Mouse (Mus musculus): ENCODE data around the gene Ddx39b. TPM values are rescaled to one million over a fixed set of nuclear protein-coding genes. Genes with fewer than 3 reads are reported as not detected.
"Not testable (repeated sequence)": the region's sequence is repeated elsewhere in the genome, so short reads cannot be mapped to it uniquely, and the experiment has no call there.

Gene Ddx39b
- polyA plus RNA-seq, 1 experiment from 2014 or later, result 467 TPM

- H3K9ac ChIP-seq (replicated peaks; ENCODE audit: low read depth, low read length), result no peak overlapping the region
- 57% methylated on average over 3 of the region's 3 CpGs for WGBS
- no peak overlapping the region for H3K27ac ChIP-seq (ENCODE audit: low read length)
- H3K9me3 ChIP-seq (ENCODE audit: control insufficient read depth, low read depth, low read length), result no peaks in the 10 kb centered on the region
- ATAC-seq (ENCODE audit: insufficient number of reproducible peaks, insufficient read depth, low FRiP score, low read depth), result no peak
- H3K36me3 ChIP-seq (ENCODE audit: control insufficient read depth, insufficient read depth, low read length), result no peaks in the 10 kb centered on the region
- H3K4me1 ChIP-seq (ENCODE audit: control insufficient read depth, insufficient read depth, low read length), result no peaks in the 10 kb centered on the region
- no peaks in the 10 kb centered on the region for H3K27me3 ChIP-seq (ENCODE audit: control insufficient read depth, insufficient read depth, low read length)
- no peak overlapping the region for H3K4me3 ChIP-seq (ENCODE audit: low read depth, low read length)
- H3K4me2 ChIP-seq (replicated peaks; ENCODE audit: low read depth, low read length), result no peak overlapping the region
Measured at GRCm38 (mm10) chr17:35272249-35272648, 30.7 kb downstream of the Ddx39b start.

GRCm38 (mm10) chr17:35274770-35275169, 33.2 kb downstream of the Ddx39b start:
- Histone ChIP-seq H3K4me2 (replicated peaks; ENCODE audit: low read depth, low read length) (no peak overlapping the region), H3K27ac (ENCODE audit: low read length) (no peak overlapping the region), H3K4me1 (ENCODE audit: control insufficient read depth, insufficient read depth, low read length) (no peaks in the 10 kb centered on the region), H3K27me3 (ENCODE audit: control insufficient read depth, insufficient read depth, low read length) (no peaks in the 10 kb centered on the region), H3K9me3 (ENCODE audit: control insufficient read depth, low read depth, low read length) (no peaks in the 10 kb centered on the region), H3K4me3 (ENCODE audit: low read depth, low read length) (no peak overlapping the region), H3K9ac (replicated peaks; ENCODE audit: low read depth, low read length) (no peak overlapping the region), H3K36me3 (ENCODE audit: control insufficient read depth, insufficient read depth, low read length) (no peaks in the 10 kb centered on the region)
- 4% methylated on average over 11 of the region's 11 CpGs for WGBS
- ATAC-seq (ENCODE audit: insufficient number of reproducible peaks, insufficient read depth, low FRiP score, low read depth), result no peak

GRCm38 (mm10) chr17:35276304-35276864, 34.8 kb downstream of the Ddx39b start:
- Histone ChIP-seq H3K36me3 (ENCODE audit: control insufficient read depth, insufficient read depth, low read length) (no peaks in the 10 kb centered on the region), H3K9me3 (ENCODE audit: control insufficient read depth, low read depth, low read length) (no peaks in the 10 kb centered on the region), H3K4me3 (ENCODE audit: low read depth, low read length) (no peak overlapping the region), H3K27ac (ENCODE audit: low read length) (no peak overlapping the region), H3K9ac (replicated peaks; ENCODE audit: low read depth, low read length) (no peak overlapping the region), H3K27me3 (ENCODE audit: control insufficient read depth, insufficient read depth, low read length) (no peaks in the 10 kb centered on the region), H3K4me1 (ENCODE audit: control insufficient read depth, insufficient read depth, low read length) (no peaks in the 10 kb centered on the region), H3K4me2 (replicated peaks; ENCODE audit: low read depth, low read length) (no peak overlapping the region)
- ATAC-seq (ENCODE audit: insufficient number of reproducible peaks, insufficient read depth, low FRiP score, low read depth), result no peak
- 10% methylated on average over 13 of the region's 13 CpGs for WGBS

GRCm38 (mm10) chr17:35278049-35278448, 36.5 kb downstream of the Ddx39b start:
- ATAC-seq (ENCODE audit: insufficient number of reproducible peaks, insufficient read depth, low FRiP score, low read depth), result no peak
- no peaks in the 10 kb centered on the region for H3K4me1 ChIP-seq (ENCODE audit: control insufficient read depth, insufficient read depth, low read length)
- H3K4me3 ChIP-seq (ENCODE audit: low read depth, low read length), result no peak overlapping the region
- WGBS, result 78% methylated on average over 8 of the region's 8 CpGs
- H3K27me3 ChIP-seq (ENCODE audit: control insufficient read depth, insufficient read depth, low read length), result no peaks in the 10 kb centered on the region
- no peak overlapping the region for H3K27ac ChIP-seq (ENCODE audit: low read length)
- H3K9me3 ChIP-seq (ENCODE audit: control insufficient read depth, low read depth, low read length), result no peaks in the 10 kb centered on the region
- H3K4me2 ChIP-seq (replicated peaks; ENCODE audit: low read depth, low read length), result no peak overlapping the region
- H3K36me3 ChIP-seq (ENCODE audit: control insufficient read depth, insufficient read depth, low read length), result no peaks in the 10 kb centered on the region
- H3K9ac ChIP-seq (replicated peaks; ENCODE audit: low read depth, low read length), result no peak overlapping the region

GRCm38 (mm10) chr17:35278957-35279688, 37.6 kb downstream of the Ddx39b start:
- no peak overlapping the region for H3K4me3 ChIP-seq (ENCODE audit: low read depth, low read length)
- H3K4me2 ChIP-seq (replicated peaks; ENCODE audit: low read depth, low read length), result no peak overlapping the region
- no peak overlapping the region for H3K27ac ChIP-seq (ENCODE audit: low read length)
- no peak overlapping the region for H3K9ac ChIP-seq (replicated peaks; ENCODE audit: low read depth, low read length)
- no peak for ATAC-seq (ENCODE audit: insufficient number of reproducible peaks, insufficient read depth, low FRiP score, low read depth)
- WGBS, result 85% methylated on average over 13 of the region's 13 CpGs
- H3K4me1 ChIP-seq (ENCODE audit: control insufficient read depth, insufficient read depth, low read length), result no peaks in the 10 kb centered on the region
- H3K27me3 ChIP-seq (ENCODE audit: control insufficient read depth, insufficient read depth, low read length), result no peaks in the 10 kb centered on the region
- H3K9me3 ChIP-seq (ENCODE audit: control insufficient read depth, low read depth, low read length), result no peaks in the 10 kb centered on the region
- no peaks in the 10 kb centered on the region for H3K36me3 ChIP-seq (ENCODE audit: control insufficient read depth, insufficient read depth, low read length)

- no peak for ATAC-seq (ENCODE audit: insufficient number of reproducible peaks, insufficient read depth, low FRiP score, low read depth)
- Histone ChIP-seq H3K4me3 (ENCODE audit: low read depth, low read length) (no peak overlapping the region), H3K27ac (ENCODE audit: low read length) (no peak overlapping the region), H3K4me2 (replicated peaks; ENCODE audit: low read depth, low read length) (no peak overlapping the region), H3K9ac (replicated peaks; ENCODE audit: low read depth, low read length) (no peak overlapping the region), H3K4me1 (ENCODE audit: control insufficient read depth, insufficient read depth, low read length) (no peaks in the 10 kb centered on the region), H3K27me3 (ENCODE audit: control insufficient read depth, insufficient read depth, low read length) (no peaks in the 10 kb centered on the region), H3K36me3 (ENCODE audit: control insufficient read depth, insufficient read depth, low read length) (no peaks in the 10 kb centered on the region), H3K9me3 (ENCODE audit: control insufficient read depth, low read depth, low read length) (no peaks in the 10 kb centered on the region)
- 61% methylated on average over 3 of the region's 3 CpGs for WGBS
Measured at GRCm38 (mm10) chr17:35280276-35280675, 38.7 kb downstream of the Ddx39b start.

- Histone ChIP-seq H3K4me3 (ENCODE audit: low read depth, low read length) (no peak overlapping the region), H3K4me2 (replicated peaks; ENCODE audit: low read depth, low read length) (no peak overlapping the region), H3K27ac (ENCODE audit: low read length) (no peak overlapping the region), H3K36me3 (ENCODE audit: control insufficient read depth, insufficient read depth, low read length) (no peaks in the 10 kb centered on the region), H3K9ac (replicated peaks; ENCODE audit: low read depth, low read length) (no peak overlapping the region), H3K27me3 (ENCODE audit: control insufficient read depth, insufficient read depth, low read length) (no peaks in the 10 kb centered on the region), H3K4me1 (ENCODE audit: control insufficient read depth, insufficient read depth, low read length) (no peaks in the 10 kb centered on the region), H3K9me3 (ENCODE audit: control insufficient read depth, low read depth, low read length) (no peaks in the 10 kb centered on the region)
- no peak for ATAC-seq (ENCODE audit: insufficient number of reproducible peaks, insufficient read depth, low FRiP score, low read depth)
Measured at GRCm38 (mm10) chr17:35285431-35285830, 43.9 kb downstream of the Ddx39b start.

- not testable (repeated sequence) for H3K27me3 ChIP-seq (ENCODE audit: control insufficient read depth, insufficient read depth, low read length); H3K4me1 ChIP-seq (ENCODE audit: control insufficient read depth, insufficient read depth, low read length); H3K9ac ChIP-seq (replicated peaks; ENCODE audit: low read depth, low read length); H3K9me3 ChIP-seq (ENCODE audit: control insufficient read depth, low read depth, low read length); H3K4me2 ChIP-seq (replicated peaks; ENCODE audit: low read depth, low read length); H3K36me3 ChIP-seq (ENCODE audit: control insufficient read depth, insufficient read depth, low read length); H3K4me3 ChIP-seq (ENCODE audit: low read depth, low read length); ATAC-seq (ENCODE audit: insufficient number of reproducible peaks, insufficient read depth, low FRiP score, low read depth); H3K27ac ChIP-seq (ENCODE audit: low read length)
- WGBS, result 3% methylated on average over 5 of the region's 5 CpGs
Measured at GRCm38 (mm10) chr17:35295796-35296195, 54.2 kb downstream of the Ddx39b start.
